Mouse (Mus musculus) embryonic fibroblast, embryonic 13.5 days (primary cell): ENCODE measurements around the gene Zfp282.

ENCODE experiments used
- CTCF ChIP-seq: IDR thresholded peaks from 2 replicates; pipeline ENCODE4 v1.5.1; 2011; ENCODE audit warnings: mild to moderate bottlenecking, control low read depth, low read length, moderate library complexity, borderline replicate concordance; ENCODE audit not compliant: insufficient read depth
- POLR2A ChIP-seq: IDR thresholded peaks from 2 replicates; pipeline ENCODE4 v1.6.1; 2011; ENCODE audit warnings: low read depth, mild to moderate bottlenecking, control low read depth, low read length, moderate library complexity

DNA sequence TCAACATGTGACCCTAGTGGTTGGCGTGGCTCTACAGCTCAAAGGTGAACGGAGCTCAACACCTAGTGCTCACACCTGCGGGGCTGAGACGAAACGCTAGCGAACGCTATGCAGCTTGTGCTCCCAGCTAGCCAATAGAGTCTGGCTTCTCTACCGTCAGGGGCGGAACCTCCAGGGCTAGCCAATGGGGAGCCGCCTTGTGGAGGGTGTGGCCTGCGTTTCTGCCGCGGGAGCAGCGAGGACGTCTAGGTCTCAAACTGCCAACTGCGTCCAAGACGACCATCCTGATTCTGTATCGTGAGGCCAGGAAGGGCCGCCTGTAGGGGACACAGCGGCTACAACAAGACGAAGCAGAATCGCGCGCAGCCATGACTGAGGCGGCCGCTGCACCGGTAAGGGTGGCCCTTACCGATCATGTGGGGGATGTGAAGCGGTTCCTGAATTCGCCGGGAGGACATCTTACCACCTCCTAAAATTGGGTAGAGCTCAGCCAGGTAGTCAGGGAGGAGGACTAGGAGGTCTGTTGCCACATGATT lies 76.3 kb downstream of the Zfp282 start, which contains the start of gene Zfp956:
- TF ChIP-seq CTCF (no peak), POLR2A (peak; percentile 83)
